Mouse (Mus musculus) embryonic facial prominence, embryonic 12.5 days (tissue): ENCODE data around the gene Atg101. TPM values are rescaled to one million over a fixed set of nuclear protein-coding genes. Genes with fewer than 3 reads are reported as not detected.
A peak's percentile ranks its signal among the peaks of the same experiment; 100 is the strongest.

Experiments
- ATAC-seq: fragments of 200-750 bp; cut with Nextera tagmentation; 2 replicates; pipeline ENCODE4 v1.8.0; 2017; ENCODE audit not compliant: insufficient number of reproducible peaks, insufficient read depth, low FRiP score, low TSS enrichment
- H3K27ac ChIP-seq: fragments of 300-500 bp; sonication (generic); 2 replicates; pipeline ENCODE4 v1.5.1; 2016; ENCODE audit warnings: mild to moderate bottlenecking
- H3K27me3 ChIP-seq: fragments of 300-500 bp; sonication (generic); 2 replicates; pipeline ENCODE4 v1.6.1; 2016; ENCODE audit warnings: mild to moderate bottlenecking, moderate library complexity
- H3K36me3 ChIP-seq: fragments of 300-500 bp; sonication (generic); 2 replicates; pipeline ENCODE4 v1.6.1; 2016; ENCODE audit warnings: mild to moderate bottlenecking
- H3K4me1 ChIP-seq: fragments of 300-500 bp; sonication (generic); 2 replicates; pipeline ENCODE4 v1.6.1; 2016
- H3K4me2 ChIP-seq: fragments of 300-500 bp; sonication (generic); replicated peaks from 2 replicates; pipeline ENCODE4 v1.6.1; 2016; ENCODE audit warnings: mild to moderate bottlenecking, moderate library complexity
- H3K4me3 ChIP-seq: fragments of 300-500 bp; sonication (generic); 2 replicates; pipeline ENCODE4 v1.5.1; 2016; ENCODE audit warnings: mild to moderate bottlenecking
- H3K9ac ChIP-seq: fragments of 300-500 bp; sonication (generic); 2 replicates; pipeline ENCODE4 v1.6.1; 2016; ENCODE audit warnings: mild to moderate bottlenecking, moderate library complexity
- H3K9me3 ChIP-seq: fragments of 300-500 bp; sonication (generic); 2 replicates; pipeline ENCODE4 v1.6.1; 2016; ENCODE audit warnings: mild to moderate bottlenecking, moderate library complexity
- WGBS: fragments of 180-500 bp; shearing (Covaris S2); methylation state at CpG from one replicate; pipeline ENCODE4 v1.1.7; 2016; 5-methylcytosine and 5-hydroxymethylcytosine counted together
- polyA plus RNA-seq: library from polyadenylated mRNA; unstranded; fragments of >200 nt; fragmentation: Nextera tagmentation; extraction: Ambion mirVana; gene quantifications from 2 replicates; pipeline ENCODE4 v1.2.1, GENCODE M21; 2016

The Atg101 gene
- polyA plus RNA-seq, 1 experiment from 2014 or later = 64.5 TPM

DNA sequence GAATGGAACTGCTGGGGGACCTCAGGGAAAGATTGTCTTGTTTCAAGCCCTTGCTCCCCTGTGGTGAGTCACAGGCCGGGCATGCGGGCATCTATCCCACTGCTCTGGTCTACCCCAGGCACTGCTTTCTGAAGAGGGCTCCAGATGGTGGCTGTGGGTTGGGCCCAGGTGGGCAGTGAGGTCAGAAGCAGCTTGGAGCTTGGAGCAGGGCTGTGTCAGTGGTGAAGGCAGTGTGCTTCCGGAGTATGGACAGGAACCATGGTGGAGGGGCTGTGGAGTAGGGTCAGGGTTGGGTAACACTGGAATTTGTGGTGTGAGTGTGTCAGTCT is 45.5 kb downstream of the Atg101 start:
- no peak for ATAC-seq
- Histone ChIP-seq H3K27me3 (no peaks in the 10 kb centered on the region), H3K27ac (no peak overlapping the region), H3K4me1 (peaks cover 9% of the 10 kb centered on the region; the same call in 1 of the 2 replicates), H3K9me3 (no peaks in the 10 kb centered on the region), H3K9ac (no peak overlapping the region), H3K36me3 (no peaks in the 10 kb centered on the region), H3K4me3 (no peak overlapping the region), H3K4me2 (no peak overlapping the region)
- 70% methylated on average over 3 of the region's 3 CpGs for WGBS

DNA sequence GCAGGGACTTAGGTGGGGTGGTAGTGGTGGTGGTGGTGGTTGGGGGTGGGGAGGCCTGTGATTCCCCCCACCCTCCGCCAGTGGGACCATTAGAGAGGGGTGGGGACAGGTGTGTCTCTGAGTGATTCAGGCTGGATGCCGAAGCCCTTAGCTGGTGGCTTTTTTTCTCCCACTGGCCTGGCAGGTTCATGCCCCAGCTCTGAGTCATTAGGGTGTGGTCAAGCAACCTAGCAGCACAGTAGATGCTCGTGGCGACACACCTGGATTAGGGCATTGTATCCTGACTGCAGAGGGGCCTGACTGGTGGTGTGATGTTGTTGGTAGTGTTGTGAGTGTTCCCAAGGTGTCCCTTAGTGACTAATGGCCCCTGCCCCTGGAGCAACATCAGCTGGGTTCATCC is 47.0 kb downstream of the Atg101 start:
- H3K27ac ChIP-seq = no peak overlapping the region

DNA sequence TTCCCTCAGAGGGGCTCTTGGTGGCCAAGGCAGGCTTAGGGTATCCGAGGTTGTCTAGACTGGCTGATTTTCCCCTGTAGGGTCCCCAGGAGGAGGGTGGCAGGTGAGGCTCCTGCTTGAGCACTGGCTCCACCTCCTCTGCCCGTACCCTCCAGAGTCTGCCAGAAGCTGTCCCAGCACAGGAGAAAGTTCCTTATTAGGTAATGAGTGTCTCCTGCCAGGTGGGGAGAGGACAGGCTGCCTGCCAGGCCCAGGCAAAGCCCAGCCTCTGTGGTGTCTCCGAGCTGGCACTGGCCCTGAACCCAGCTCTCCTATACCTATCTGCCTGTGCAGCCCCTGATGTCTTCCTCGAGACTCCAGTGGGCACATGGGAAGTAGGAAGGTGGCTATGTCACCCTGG is 48.3 kb downstream of the Atg101 start:
- H3K36me3 ChIP-seq = no peaks in the 10 kb centered on the region
- no peak overlapping the region for H3K4me2 ChIP-seq
- no peaks in the 10 kb centered on the region for H3K27me3 ChIP-seq
- peaks cover 10% of the 10 kb centered on the region for H3K4me1 ChIP-seq
- WGBS = 71% methylated on average over 4 of the region's 4 CpGs
- H3K4me3 ChIP-seq = no peak overlapping the region
- ATAC-seq = no peak
- H3K9ac ChIP-seq = no peak overlapping the region
- no peak overlapping the region for H3K27ac ChIP-seq
- H3K9me3 ChIP-seq = no peaks in the 10 kb centered on the region

More for the DNA sequence above, 47.0 kb downstream of the Atg101 start:
- Histone ChIP-seq H3K4me3 (no peak overlapping the region), H3K36me3 (no peaks in the 10 kb centered on the region), H3K9ac (no peak overlapping the region), H3K4me1 (peaks cover 9% of the 10 kb centered on the region; the same call in 1 of the 2 replicates), H3K9me3 (no peaks in the 10 kb centered on the region), H3K4me2 (no peak overlapping the region), H3K27me3 (no peaks in the 10 kb centered on the region)
- ATAC-seq = no peak
- WGBS = 80% methylated on average over 4 of the region's 4 CpGs

GRCm38 (mm10) chr15:101333165-101333564 is 49.1 kb downstream of the Atg101 start:
- WGBS = 17% methylated on average over 1 of the region's 1 CpGs
- Histone ChIP-seq H3K4me2 (no peak overlapping the region), H3K36me3 (no peaks in the 10 kb centered on the region), H3K9me3 (no peaks in the 10 kb centered on the region), H3K4me3 (no peak overlapping the region), H3K27me3 (no peaks in the 10 kb centered on the region), H3K27ac (peak overlapping the region; percentile 41; the same call in 1 of the 2 replicates), H3K4me1 (peaks cover 8% of the 10 kb centered on the region), H3K9ac (no peak overlapping the region)
- ATAC-seq = no peak

DNA sequence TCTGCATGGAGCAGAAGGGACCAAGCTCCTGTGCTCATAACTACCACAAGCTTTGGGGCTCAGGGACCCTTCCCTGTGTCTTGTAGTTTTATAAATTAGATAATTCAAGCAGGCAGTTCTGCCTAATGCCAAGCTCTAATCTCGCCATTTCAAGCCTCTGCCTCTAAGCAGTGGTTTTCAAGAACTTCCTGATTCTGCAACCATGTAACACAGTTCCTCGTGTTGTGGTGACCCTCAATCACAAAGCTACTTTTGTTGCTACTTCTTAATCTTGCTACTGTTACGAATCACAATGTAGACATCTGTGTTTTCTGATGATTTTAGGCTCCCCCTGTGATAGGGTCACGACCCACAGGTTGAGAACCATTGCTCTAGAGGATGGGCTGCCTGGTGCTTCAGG is 49.6 kb downstream of the Atg101 start:
- WGBS = 41% methylated on average over 4 of the region's 4 CpGs
- Histone ChIP-seq H3K4me3 (no peak overlapping the region), H3K9me3 (no peaks in the 10 kb centered on the region), H3K36me3 (no peaks in the 10 kb centered on the region), H3K4me2 (no peak overlapping the region), H3K27me3 (no peaks in the 10 kb centered on the region), H3K27ac (no peak overlapping the region), H3K9ac (no peak overlapping the region), H3K4me1 (peaks cover 8% of the 10 kb centered on the region)
- ATAC-seq = no peak

DNA sequence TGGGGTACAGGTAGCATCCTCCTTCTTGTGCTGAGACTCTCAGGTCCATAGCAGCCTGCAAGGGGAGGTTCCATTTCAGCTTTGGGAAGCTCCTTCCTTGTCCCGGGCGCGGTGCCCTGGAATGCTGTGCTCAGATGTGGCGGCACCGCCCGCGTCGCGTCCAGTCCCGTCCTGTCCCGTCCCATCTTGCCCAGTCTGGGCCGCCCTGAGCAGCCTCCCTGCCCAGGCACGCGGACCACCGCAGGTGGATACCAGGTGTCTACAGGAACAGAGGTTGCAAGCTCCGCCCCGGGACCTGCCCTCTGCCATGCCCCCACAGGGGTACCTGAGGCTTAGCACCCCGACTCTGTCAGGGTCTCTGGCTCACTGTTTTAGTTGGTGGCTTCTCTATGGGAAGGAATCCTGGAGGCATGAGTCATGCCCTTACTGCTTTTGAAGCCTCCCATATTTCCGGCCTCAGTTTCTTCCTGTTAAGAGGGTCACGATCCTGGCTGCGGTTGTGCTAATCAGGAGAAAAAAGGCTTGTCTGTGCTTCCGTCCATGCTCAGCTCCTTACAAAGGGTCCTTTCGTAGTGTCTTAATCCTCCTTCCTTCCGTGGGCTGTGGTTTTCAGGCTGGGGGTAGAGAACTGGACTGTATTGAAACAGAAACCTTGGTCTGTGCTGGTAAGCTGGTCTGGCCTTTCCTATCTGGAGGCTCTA is 52.6 kb downstream of the Atg101 start:
- no peaks in the 10 kb centered on the region for H3K9me3 ChIP-seq
- H3K36me3 ChIP-seq = no peaks in the 10 kb centered on the region
- peaks cover 8% of the 10 kb centered on the region for H3K4me1 ChIP-seq
- 30% methylated on average over 24 of the region's 24 CpGs for WGBS
- H3K4me3 ChIP-seq = no peak overlapping the region
- no peak for ATAC-seq
- H3K4me2 ChIP-seq = no peak overlapping the region
- H3K27ac ChIP-seq = peak overlapping the region; percentile 1
- H3K27me3 ChIP-seq = no peaks in the 10 kb centered on the region
- no peak overlapping the region for H3K9ac ChIP-seq

DNA sequence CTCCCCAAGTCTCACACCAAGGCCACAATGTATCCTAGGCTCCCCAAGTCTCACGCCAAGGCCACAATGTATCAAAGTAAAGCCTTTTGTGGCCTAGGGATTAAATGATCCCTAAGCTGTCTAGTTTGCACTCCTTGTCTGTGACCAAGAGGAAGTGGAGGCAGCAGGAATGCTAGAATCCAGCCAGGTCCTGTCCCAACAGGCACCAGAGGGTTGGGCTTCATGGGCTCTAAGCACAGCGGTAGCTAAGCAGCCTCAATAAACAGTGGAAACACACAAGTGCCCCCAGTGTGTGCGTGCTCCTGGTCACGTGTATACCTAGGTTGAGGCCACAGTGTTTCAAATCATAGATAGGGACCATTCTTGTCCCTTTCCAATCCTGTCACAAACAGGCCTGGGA is 54.3 kb downstream of the Atg101 start:
- no peaks in the 10 kb centered on the region for H3K36me3 ChIP-seq
- no peaks in the 10 kb centered on the region for H3K27me3 ChIP-seq
- no peak for ATAC-seq
- H3K4me2 ChIP-seq = no peak overlapping the region
- H3K9ac ChIP-seq = no peak overlapping the region
- H3K4me3 ChIP-seq = no peak overlapping the region
- H3K4me1 ChIP-seq = peaks cover 3% of the 10 kb centered on the region
- 68% methylated on average over 4 of the region's 4 CpGs for WGBS
- no peaks in the 10 kb centered on the region for H3K9me3 ChIP-seq
- no peak overlapping the region for H3K27ac ChIP-seq

GRCm38 (mm10) chr15:101339537-101339936 is 55.5 kb downstream of the Atg101 start:
- H3K4me1 ChIP-seq = peaks cover 3% of the 10 kb centered on the region
- no peaks in the 10 kb centered on the region for H3K9me3 ChIP-seq
- ATAC-seq = peak; percentile 75; the same call in 1 of the 2 replicates
- 3% methylated on average over 2 of the region's 2 CpGs for WGBS
- H3K4me3 ChIP-seq = no peak overlapping the region
- no peak overlapping the region for H3K9ac ChIP-seq
- H3K4me2 ChIP-seq = no peak overlapping the region
- no peaks in the 10 kb centered on the region for H3K36me3 ChIP-seq
- no peak overlapping the region for H3K27ac ChIP-seq
- H3K27me3 ChIP-seq = no peaks in the 10 kb centered on the region

Other genes with a start within 250 kb of the Atg101 start
- not detected in 2 replicates for gene Gm47841, start 236.9 kb upstream of the Atg101 start, polyA plus RNA-seq
- gene Fignl2, start 205.7 kb upstream of the Atg101 start, polyA plus RNA-seq = 0.36 and 0.38 TPM in 2 replicates
- not detected in 2 replicates for gene Ankrd33, start 168.5 kb upstream of the Atg101 start, polyA plus RNA-seq
- gene Acvrl1, start 155.8 kb upstream of the Atg101 start, polyA plus RNA-seq = 10.8 and 11.3 TPM in 2 replicates
- gene Acvr1b, start 110.2 kb upstream of the Atg101 start, polyA plus RNA-seq = 7.5 and 8.2 TPM in 2 replicates
- 9.5 and 10.7 TPM in 2 replicates for gene Grasp, start 60.1 kb upstream of the Atg101 start, polyA plus RNA-seq
- 8.2 and 8.7 TPM in 2 replicates for gene Nr4a1, start 30.0 kb upstream of the Atg101 start, polyA plus RNA-seq
- gene 6030408B16Rik, start 8.9 kb downstream of the Atg101 start, polyA plus RNA-seq = 1.0 and 1.1 TPM in 2 replicates
- gene Krt80, start 85.9 kb downstream of the Atg101 start, polyA plus RNA-seq = 0.35 and 0.45 TPM in 2 replicates
- gene Krt7, start 126.8 kb downstream of the Atg101 start, polyA plus RNA-seq = 14.2 and 15.7 TPM in 2 replicates
- gene Krt87, start 154.5 kb downstream of the Atg101 start, polyA plus RNA-seq = 0.53 and 0.54 TPM in 2 replicates
- gene Krt88, start 163.5 kb downstream of the Atg101 start, polyA plus RNA-seq = not detected in 2 replicates
- gene Krt81, start 179.5 kb downstream of the Atg101 start, polyA plus RNA-seq = not detected in 2 replicates
- not detected in 2 replicates for gene Krt86, start 189.2 kb downstream of the Atg101 start, polyA plus RNA-seq
- gene Krt83, start 207.2 kb downstream of the Atg101 start, polyA plus RNA-seq = not detected in 2 replicates
- gene Gm49425, start 233.0 kb downstream of the Atg101 start, polyA plus RNA-seq = not detected in 2 replicates
- gene Krt84, start 248.5 kb downstream of the Atg101 start, polyA plus RNA-seq = 0.06 TPM in 1 of 2 replicates, not detected in the other